Mouse (Mus musculus) bone marrow macrophage, adult 2 months (primary cell): Measurements from ENCODE around the gene Ccdc103. TPM values are rescaled to one million over a fixed set of nuclear protein-coding genes. Genes with fewer than 3 reads are reported as not detected.

Experiments
- H3K27ac ChIP-seq: 2 replicates; pipeline ENCODE4 v1.5.1; 2012; ENCODE audit warnings: low read depth, low read length; ENCODE audit not compliant: insufficient read depth
- H3K4me1 ChIP-seq: 2 replicates; pipeline ENCODE4 v1.6.1; 2012; ENCODE audit warnings: low read length; ENCODE audit not compliant: control insufficient read depth, insufficient read depth
- H3K4me3 ChIP-seq: 2 replicates; pipeline ENCODE4 v1.5.1; 2012; ENCODE audit warnings: mild to moderate bottlenecking, low read length, moderate library complexity; ENCODE audit not compliant: insufficient read depth
- CTCF ChIP-seq: IDR thresholded peaks from 2 replicates; pipeline ENCODE4 v1.5.1; 2012; ENCODE audit warnings: low read depth, mild to moderate bottlenecking, low read length, moderate library complexity
- POLR2A ChIP-seq: IDR thresholded peaks from 2 replicates; pipeline ENCODE4 v1.6.1; 2012; ENCODE audit warnings: mild to moderate bottlenecking, low read depth, low read length, borderline replicate concordance
- polyA plus RNA-seq: library from polyadenylated mRNA; stranded (reverse); fragments of >200 nt; gene quantifications from 2 replicates; pipeline ENCODE4 v1.2.4, GENCODE M21; 2012; ENCODE audit not compliant: missing spikeins, insufficient read depth, insufficient read length

The Ccdc103 gene
- polyA plus RNA-seq, 1 experiment: not detected

DNA sequence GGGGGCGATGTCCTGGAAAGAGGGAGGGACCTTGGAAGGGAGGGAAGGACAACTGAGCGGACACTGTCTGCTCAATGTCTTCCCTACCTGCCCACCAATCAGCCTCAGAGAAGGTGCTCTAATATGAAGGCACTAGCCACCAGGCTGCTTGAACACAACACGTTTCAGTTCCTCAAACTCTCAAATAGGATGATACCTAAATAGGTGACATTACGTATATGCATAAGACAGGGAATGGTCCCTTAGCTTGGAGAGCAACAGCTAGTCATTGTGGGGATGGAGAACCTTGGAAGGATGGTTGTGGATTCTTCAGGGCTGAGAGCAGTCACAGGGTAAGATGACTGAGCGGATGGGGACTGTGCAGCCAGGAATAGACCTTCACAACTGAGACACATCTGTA lies 6.4 kb downstream of the Ccdc103 start:
- H3K4me3 ChIP-seq: no peak overlapping the region
- H3K4me1 ChIP-seq: no peaks in the 10 kb centered on the region
- no peak for TF ChIP-seq POLR2A
- no peak for TF ChIP-seq CTCF
- H3K27ac ChIP-seq: no peak overlapping the region

DNA sequence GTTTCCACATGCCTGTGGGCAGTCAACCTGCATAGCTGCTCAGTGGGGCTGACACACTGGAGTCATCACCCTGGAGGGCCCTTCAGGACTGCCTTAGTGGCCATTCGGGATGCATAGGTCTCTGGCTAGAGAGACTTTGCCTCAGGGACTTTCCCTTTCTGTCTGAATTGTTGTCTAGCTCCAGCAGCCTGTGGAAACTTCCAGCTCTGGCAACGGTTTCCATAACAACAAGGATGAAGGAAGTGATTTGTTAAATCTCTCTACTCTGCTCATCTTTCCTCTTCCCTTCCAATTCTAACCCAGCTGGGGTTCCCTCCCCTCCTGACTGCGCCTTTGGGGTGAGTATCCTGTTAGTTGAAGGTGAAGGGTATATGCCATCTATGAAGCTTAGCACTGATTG lies 7.1 kb downstream of the Ccdc103 start:
- Histone ChIP-seq H3K4me1 (no peaks in the 10 kb centered on the region), H3K27ac (no peak overlapping the region), H3K4me3 (no peak overlapping the region)
- no peak for TF ChIP-seq POLR2A
- no peak for TF ChIP-seq CTCF

GRCm38 (mm10) chr11:102890096-102890495 lies 9.1 kb downstream of the Ccdc103 start:
- Histone ChIP-seq H3K4me1 (peaks cover 12% of the 10 kb centered on the region), H3K27ac (no peak overlapping the region), H3K4me3 (no peak overlapping the region)
- no peak for TF ChIP-seq CTCF
- TF ChIP-seq POLR2A: no peak

- peak overlapping the region; percentile 21 for H3K4me3 ChIP-seq
- H3K4me1 ChIP-seq: peaks cover 15% of the 10 kb centered on the region
- H3K27ac ChIP-seq: no peak overlapping the region
Measured at GRCm38 (mm10) chr11:102893015-102893651, 12.1 kb downstream of the Ccdc103 start.

DNA sequence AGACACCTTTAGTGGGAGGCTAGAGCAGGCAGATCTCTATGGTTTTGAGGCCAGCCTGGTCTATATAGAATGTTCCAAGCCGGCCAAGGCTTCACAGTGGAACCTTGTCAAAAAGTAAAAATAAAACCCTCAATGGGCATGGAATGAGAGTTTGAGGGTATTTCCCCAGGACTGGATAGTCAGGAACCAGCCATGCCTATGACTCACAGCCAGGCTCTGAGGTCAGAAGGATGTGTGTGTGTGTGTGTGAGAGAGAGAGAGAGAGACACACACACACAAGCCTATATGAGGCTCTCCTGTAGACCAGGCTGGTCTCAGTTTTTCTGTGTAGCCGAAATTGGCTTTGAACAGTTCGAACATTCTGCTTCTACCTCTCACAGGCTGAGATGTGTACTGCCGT lies 13.7 kb downstream of the Ccdc103 start:
- Histone ChIP-seq H3K4me3 (no peak overlapping the region), H3K27ac (no peak overlapping the region), H3K4me1 (peaks cover 15% of the 10 kb centered on the region)
- TF ChIP-seq POLR2A: no peak
- no peak for TF ChIP-seq CTCF

More at GRCm38 (mm10) chr11:102893015-102893651, 12.1 kb downstream of the Ccdc103 start:
- TF ChIP-seq CTCF (no peak; the same call in 1 of the 2 replicates), POLR2A (no peak)

DNA sequence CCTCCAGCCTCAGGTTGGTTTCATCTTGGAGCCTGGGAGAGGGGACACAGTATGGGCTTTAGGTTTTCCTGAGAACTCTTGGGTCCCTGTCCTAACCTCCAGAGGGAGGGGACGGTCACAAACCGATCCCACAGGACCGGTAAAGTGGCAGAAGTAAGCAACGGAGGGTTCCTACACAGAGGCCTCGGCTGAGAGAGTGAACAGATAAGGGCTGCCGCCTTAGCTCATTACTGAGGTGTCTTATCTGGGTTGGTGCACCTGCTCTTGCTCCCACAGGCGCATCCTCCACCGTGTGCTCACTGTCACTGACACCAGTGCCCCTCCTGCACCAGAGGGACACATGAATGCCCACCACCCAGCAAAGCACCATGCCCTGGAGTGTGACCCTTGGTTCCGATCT lies 14.8 kb downstream of the Ccdc103 start:
- H3K4me1 ChIP-seq: peaks cover 15% of the 10 kb centered on the region
- H3K4me3 ChIP-seq: no peak overlapping the region
- TF ChIP-seq CTCF: no peak
- no peak for TF ChIP-seq POLR2A
- H3K27ac ChIP-seq: no peak overlapping the region

DNA sequence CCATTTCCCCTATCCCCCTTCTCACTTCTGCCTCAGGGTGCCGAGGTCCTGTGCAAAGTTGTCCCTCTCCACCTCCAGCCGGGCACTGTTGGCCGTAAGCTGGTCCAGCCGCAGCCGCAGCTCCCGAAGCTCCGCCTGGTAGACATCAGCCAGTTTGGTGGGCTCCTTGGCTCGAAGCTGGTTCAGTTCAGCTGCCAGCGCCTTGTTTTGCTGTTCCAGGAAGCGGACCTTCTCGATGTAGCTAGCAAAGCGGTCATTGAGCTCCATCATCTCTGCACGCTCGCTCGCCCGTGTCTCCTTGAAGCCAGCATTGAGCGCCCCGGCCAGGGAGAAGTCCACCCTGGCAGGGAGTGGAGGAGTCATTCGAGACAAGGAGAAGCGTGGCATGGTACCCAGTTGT lies 15.6 kb downstream of the Ccdc103 start:
- no peak overlapping the region for H3K27ac ChIP-seq
- TF ChIP-seq CTCF (no peak), POLR2A (no peak)
- H3K4me1 ChIP-seq: peaks cover 15% of the 10 kb centered on the region
- no peak overlapping the region for H3K4me3 ChIP-seq

- Histone ChIP-seq H3K4me3 (no peak overlapping the region), H3K27ac (no peak overlapping the region), H3K4me1 (peaks cover 12% of the 10 kb centered on the region)
- no peak for TF ChIP-seq POLR2A
- no peak for TF ChIP-seq CTCF
Measured at GRCm38 (mm10) chr11:102898408-102898807, 17.4 kb downstream of the Ccdc103 start.

- TF ChIP-seq POLR2A (no peak), CTCF (peak; percentile 88)
- Histone ChIP-seq H3K27ac (no peak within 1 kb of the TSS), H3K4me1 (no peaks in the 10 kb centered on the region), H3K4me3 (no peak within 1 kb of the TSS)
Measured at GRCm38 (mm10) chr11:102900763-102901162, 19.8 kb downstream of the Ccdc103 start, which contains the start of gene Gfap. Gene Gfap, minus strand, starts transcription at chr11:102900912.

DNA sequence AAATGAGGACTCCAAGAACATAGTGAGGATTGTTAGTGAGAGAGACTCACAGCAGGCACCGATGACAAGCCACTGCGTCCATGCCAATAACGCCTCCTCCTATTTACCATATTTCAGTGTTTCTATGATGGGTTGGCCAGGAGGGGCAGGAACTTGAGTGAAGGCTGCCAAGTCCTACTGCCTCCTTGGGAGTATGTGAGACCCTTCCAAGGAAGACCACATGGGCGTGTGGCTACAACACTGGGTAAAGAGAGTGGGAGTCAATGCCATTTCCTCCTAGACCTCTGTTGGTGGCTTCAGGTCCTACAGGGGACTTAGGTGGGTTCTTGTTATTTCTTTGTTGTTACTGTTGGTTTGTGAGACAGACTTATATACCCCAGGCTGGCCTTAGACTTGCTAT lies 20.2 kb downstream of the Ccdc103 start:
- H3K4me3 ChIP-seq: no peak overlapping the region
- TF ChIP-seq POLR2A (no peak), CTCF (no peak)
- H3K4me1 ChIP-seq: no peaks in the 10 kb centered on the region
- no peak overlapping the region for H3K27ac ChIP-seq
